Mouse (Mus musculus): Measurements from ENCODE around the gene Slc31a1.

Slc31a1 gene

DNA sequence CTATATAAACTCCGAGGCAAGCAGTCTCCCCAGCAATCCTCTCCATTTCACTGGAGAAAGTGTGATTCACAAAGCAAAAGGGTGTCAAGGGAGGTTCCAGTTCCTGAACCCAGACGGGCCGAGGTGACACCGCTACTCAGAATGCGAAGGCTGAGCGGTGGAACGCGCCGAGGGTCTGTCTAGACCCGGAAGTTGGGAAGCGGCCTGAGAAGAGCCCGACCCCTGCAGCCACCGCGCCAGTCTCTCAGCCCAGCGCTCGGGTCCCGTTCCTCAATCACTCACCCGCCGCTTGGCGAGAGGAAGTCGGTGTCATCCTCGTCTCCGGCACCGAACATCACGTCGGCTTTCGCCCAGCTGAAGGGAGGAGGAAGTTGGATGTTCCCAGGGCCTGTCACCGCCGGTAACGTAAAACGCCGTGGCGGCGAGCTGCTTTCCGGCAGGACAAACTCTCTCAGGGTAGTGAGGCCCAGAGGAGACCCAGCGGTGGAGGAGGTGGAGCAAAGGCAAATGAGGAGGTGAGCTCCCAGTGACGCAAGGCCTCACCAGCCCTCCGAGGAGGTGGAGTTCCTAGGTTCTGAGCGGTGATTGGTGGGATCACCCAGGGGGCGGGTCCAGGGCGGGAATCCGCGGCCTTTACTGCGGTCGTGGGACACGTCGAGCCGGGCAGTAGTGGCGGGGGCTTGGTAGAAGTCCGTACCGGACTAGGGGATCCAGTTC is at the start of gene Slc31a1, which contains the start of gene Fkbp15:
TSS of gene Slc31a1 (plus strand) at position 640 of the 717 bp plus-strand sequence.
TSS of gene Fkbp15 (minus strand) at position 461 of the 717 bp plus-strand sequence.
- DNase-seq = peak; percentile 92 to 98

DNA sequence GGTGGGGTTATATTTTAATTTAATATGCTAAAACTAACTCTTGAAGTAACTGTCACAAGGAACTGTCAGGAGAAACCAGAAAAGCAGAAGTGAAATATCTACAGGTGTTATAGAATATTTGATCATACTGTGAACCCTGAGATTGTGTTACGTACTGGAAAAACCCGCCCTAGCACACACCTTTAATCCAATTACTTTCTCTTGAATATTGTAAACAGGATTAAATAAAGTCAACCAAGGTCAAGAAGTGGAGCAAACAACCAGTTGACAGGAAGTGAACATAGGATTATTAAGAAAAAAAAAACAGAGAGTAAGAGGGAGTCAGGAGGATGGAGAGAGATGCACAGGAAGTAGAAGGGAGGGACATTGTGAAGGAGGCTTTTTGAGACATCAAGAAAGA is 47.7 kb upstream of the Slc31a1 start:
- no peak for DNase-seq

DNA sequence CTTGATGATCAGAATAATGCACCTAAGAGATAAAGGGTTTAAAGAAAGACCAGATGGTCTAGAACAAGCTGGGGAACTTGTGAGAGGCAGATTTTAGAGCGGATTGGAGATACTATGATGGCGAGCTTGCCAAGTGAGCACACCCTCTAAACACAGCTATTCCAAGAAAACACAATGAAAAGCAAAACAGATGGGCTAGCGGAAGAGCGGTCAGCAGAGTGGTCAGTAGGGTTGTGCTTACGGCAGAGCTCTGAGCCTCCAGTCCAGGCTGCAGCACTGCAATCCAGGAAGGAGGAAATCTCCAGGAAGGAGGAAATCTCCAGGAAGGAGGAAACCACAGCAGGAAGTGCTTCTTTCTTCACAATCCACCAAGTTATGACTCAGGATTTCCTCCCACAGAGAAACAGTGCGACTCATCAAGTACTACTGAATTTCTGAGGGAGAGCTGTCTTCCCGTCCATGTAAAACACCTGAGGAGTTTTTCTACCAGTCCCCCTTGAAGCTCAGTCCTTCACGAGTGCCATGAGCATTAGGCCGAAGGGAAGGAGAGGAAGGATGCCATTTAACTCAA is 46.8 kb upstream of the Slc31a1 start:
- DNase-seq = no peak

- no peak for DNase-seq
Measured at GRCm38 (mm10) chr4:62314516-62314915, 46.0 kb upstream of the Slc31a1 start.

GRCm38 (mm10) chr4:62316456-62316855 is 44.1 kb upstream of the Slc31a1 start:
- DNase-seq = no peak

GRCm38 (mm10) chr4:62318294-62318693 is 42.2 kb upstream of the Slc31a1 start:
- DNase-seq = no peak

- no peak for DNase-seq
Measured at GRCm38 (mm10) chr4:62322684-62323083, 37.8 kb upstream of the Slc31a1 start.

- no peak for DNase-seq
Measured at GRCm38 (mm10) chr4:62326111-62326510, 34.4 kb upstream of the Slc31a1 start.

- no peak for DNase-seq
Measured at GRCm38 (mm10) chr4:62328941-62329660, 31.4 kb upstream of the Slc31a1 start.

GRCm38 (mm10) chr4:62331977-62332376 is 28.6 kb upstream of the Slc31a1 start:
- DNase-seq = no peak

DNA sequence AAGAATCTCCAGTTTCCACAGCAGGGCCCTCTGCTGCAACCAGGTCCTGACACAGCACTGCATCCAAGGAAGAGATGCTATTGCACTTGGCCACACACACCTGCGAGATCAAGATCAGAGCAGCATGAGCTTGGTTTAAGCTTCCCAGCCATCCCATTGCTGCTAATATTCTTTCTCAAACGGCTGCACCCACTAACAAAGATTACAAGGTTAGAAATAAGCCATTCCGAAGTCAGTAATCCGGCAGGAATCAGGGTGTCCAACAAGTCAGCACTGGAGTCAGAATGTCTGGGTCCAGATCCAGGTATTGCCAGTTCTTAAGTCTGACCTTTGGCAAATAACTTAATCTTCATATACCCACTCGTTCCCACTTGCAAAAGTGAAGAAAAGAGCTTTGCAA is 22.0 kb upstream of the Slc31a1 start:
- no peak for DNase-seq

- peak in 1 of 2 experiments; percentile 17 for DNase-seq
Measured at GRCm38 (mm10) chr4:62344000-62344399, 16.5 kb upstream of the Slc31a1 start.

- DNase-seq = no peak
Measured at GRCm38 (mm10) chr4:62345827-62346226, 14.7 kb upstream of the Slc31a1 start.

DNA sequence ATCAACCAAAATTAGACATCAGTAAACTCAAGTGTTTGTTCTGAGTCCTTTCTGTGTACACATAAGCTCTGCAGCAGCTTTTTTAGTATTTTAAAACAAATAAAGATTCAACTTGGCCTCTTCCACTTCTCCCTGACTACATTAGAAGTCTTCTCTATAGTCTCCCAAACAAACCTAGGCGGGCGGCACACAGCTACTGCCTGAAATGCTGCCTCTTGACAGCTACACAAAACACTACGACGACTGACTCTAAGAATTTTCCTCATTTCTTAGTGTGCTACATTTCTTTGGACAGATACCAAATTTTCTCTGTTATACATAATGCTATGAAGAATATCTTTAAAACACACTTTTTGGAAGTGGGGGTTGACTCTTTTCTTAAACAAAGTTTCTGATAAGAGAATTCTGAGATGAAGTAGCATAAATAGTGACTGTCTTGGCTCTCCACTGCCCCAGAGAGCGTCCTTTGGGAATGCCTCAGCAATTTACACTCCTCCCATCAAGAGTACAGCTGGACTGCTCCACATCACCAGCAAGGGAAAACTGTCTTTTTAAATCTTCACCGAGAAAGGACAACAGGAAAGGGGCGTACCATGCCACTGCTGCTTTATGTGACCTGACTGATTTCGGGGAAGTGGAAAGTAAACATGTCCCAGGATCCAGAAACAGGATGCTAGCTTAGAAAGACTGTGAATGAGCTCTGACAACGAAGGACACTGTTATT is 12.8 kb upstream of the Slc31a1 start:
- no peak for DNase-seq

GRCm38 (mm10) chr4:62348329-62348705 is 12.2 kb upstream of the Slc31a1 start:
- no peak for DNase-seq

DNA sequence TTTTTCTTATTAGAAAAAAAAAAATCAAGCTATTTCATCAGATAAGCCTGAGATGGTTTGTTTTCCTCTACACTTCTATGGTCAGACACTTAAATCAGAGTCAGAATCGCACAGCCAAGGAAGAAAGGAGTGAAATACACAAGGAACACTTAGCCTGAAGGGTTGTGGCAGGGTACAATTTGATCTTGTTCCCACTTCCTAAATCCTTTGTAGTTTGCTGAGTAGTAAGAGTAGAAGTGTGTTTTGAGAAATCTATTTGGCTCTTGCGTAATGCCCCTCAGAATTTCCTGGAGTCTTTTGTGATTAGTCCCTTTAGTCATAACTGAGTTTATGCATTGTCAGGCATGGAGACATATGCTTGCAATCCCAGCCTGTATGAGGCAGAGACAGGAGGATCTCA is 11.2 kb upstream of the Slc31a1 start:
- no peak for DNase-seq

- no peak for DNase-seq
Measured at GRCm38 (mm10) chr4:62357631-62358148, 2.8 kb upstream of the Slc31a1 start.

DNA sequence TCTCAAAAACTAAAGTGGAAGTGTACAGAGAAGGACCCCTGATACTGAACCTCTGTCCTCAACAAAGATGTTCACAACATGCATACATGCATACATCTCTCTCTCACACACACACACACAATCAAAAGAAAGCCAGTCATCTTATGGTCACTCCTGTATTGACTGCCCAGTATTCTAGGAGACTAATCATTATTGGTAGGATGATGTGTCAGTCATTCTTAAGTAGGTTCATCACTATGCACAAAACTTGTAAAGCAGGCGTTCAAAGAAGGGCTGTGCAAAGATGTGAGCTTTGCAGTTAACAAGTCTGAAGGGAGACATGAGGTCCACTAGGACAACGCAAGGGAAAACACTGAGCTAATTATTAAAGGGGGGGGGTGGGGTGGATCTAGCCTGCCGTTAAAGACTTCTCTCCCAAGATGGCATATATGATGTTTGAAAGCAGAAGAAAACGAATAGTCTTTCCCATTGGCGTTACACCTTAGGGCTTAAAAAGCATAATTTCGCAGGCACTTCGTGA is 1.2 kb upstream of the Slc31a1 start:
- DNase-seq = no peak

- no peak for DNase-seq
Measured at GRCm38 (mm10) chr4:62360805-62361455, 403 bp downstream of the Slc31a1 start.

GRCm38 (mm10) chr4:62361571-62361970 is 1.0 kb downstream of the Slc31a1 start:
- DNase-seq = no peak

DNA sequence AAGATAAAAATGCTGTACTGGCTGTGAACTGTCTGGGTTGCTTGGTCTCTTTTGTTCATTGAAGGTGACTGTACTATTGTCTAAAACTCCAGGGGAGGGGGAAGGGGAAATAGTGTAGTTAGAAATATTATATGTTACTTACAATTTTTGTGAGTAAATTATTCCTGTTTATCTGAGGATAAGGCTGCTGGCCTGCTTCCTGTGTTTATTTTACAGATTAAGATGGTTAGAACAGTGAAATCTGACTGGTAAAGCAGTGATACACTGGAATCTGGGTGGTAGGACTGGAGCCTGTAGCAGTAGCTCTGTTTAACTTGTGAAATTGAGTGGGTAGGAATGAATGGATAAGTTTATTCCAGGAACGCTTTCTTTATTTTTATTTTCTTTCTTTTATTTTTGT is 1.5 kb downstream of the Slc31a1 start:
- DNase-seq = no peak

DNA sequence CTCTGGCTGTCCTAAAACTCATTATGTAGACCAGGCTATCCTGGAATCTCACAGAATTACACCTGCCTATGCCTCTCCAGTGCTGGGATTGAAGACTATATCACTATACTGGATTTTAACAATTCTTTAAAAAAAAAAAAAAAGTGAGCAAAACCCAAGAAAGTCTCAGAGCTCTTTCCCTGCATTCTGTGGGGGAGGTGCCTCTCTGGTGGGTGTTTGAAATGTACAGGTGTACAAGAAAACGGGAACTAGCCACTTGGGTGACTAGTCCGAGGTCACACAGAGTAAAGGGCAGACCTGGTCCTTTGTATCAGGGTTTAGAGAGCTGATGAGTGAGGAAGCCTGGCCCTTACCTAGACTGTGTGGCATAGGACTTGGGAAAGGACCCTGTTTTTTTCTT is 1.9 kb downstream of the Slc31a1 start:
- no peak for DNase-seq

All from cerebellum, adult 18-20 months (tissue).